Mouse (Mus musculus) heart, adult 11 months (tissue): ENCODE data around the gene P2ry2.

ENCODE experiments used
- DNase-seq: peaks from one replicate; pipeline ENCODE4 v3.0.0; 2022

Gene P2ry2

GRCm38 (mm10) chr7:101012541-101012940 is at the start of gene P2ry2:
P2ry2 (minus strand) TSS chr7:101012866.
- peak; percentile 91 for DNase-seq

DNA sequence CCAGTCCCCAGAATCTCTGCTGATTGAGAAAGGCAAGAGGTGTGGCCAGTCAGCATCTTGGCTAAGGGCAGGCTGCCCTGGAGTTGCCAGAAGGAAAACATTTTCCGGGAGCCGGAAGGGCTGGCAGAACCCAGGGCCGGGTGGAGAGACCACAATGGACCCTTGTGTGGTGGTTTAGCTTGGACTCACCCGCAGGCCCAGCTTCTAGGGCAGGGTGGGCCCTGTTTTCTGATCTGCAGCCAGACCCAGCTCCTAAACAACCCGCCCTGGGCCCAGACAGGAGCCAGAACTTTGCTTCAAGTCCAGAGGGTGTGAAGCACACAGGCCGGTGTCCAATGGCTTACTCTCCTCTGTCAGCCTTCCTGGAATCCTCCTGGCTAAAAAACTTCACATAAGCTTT is 49.6 kb upstream of the P2ry2 start:
- DNase-seq, result peak; percentile 98

- DNase-seq, result peak; percentile 98
These were observed 48.7 kb upstream of the P2ry2 start for GRCm38 (mm10) chr7:101061381-101061780.

- peak; percentile 93 for DNase-seq
These were observed 47.8 kb upstream of the P2ry2 start for GRCm38 (mm10) chr7:101060476-101060875.

- no peak for DNase-seq
These were observed 46.5 kb upstream of the P2ry2 start for GRCm38 (mm10) chr7:101059188-101059587.

- DNase-seq, result no peak
These were observed 44.6 kb upstream of the P2ry2 start for GRCm38 (mm10) chr7:101057309-101057708.

DNA sequence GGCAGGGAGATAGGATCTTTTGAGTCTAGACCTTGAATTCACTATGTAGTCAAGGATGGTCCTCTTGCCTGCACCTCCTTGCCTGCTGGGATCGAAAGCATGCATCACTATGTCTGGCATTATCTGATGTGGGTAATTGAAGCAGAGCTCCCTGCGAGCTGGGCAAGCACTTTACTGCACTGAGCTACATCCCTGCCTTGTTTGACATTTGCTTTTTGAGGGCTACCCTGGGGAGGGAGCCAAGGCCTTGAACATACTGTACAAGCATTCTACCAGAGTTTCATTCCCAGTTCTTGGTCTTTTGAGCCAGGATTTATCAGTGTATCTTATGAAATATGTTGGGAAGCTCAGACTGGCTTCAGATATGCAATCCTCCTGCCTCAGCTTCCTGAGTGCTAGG is 40.5 kb upstream of the P2ry2 start:
- DNase-seq, result no peak

DNA sequence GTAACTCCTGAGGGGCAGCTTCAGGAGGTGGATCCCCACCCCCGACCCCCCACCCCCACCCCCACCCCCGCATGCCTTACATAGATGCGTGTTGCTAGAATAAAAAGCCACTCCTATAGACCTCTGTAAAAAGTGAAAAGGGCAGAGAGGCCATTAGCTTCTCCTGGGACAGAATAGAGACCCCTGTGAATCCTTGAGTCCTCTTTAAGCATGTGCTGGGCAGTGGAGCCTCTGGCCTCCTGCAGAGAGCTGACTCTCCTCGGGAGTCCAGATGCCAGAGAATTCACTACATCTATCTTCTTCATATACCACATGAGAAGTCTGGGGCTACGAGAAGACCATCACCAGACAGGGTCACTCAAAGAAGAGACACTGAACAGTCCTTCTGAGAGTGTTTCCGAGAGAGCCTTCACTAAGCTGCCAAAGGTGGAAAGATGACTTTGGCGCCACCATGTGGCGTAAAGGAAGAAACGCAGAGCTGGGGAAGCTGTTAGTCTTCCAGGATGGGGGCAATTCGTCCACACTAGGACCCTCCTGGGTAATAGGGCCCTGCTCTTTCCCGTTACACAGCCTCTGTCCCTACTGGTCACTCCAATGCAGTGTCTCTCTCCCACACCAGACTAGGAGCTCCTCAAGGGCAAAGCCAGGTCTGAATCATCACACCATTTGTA is 39.0 kb upstream of the P2ry2 start:
- peak; percentile 96 for DNase-seq

DNA sequence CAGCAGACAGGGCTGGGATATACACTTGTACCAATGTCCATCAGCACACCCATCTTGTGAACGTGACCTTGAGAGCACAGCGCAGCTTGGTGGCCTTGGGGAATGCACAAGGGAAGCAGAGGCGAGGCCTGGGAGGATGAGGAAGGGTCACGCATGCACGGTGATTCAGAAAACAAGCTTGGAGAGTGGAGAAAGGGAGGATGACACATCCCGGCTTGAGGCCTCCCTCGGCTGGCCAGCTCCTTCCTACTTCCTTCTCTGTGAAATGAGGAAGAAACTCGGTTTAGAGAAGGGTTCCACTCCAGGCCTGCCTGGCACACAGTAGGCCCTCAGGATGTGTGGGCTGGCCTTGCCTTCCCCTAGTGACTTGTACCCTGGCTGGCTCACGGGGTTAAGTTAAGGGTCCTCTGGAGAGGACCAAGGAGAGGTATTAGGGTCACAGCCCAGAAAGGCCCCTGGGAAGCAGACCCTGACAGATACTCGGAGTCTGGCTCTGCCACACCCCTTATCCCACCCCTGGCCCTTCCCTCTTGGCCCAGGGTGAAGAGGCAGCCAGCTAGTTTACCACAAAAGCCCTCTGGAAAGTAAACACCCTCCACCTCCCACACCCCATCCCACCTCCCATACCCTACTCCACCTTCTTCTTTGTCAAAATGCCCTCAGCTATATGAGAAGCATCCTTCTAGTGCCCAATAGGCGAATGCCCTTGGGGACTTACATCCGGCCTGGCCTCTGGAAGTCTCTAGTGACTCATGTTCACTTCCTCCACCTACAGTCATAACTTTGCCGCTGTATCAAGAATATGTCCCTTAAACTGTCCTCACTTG is 38.3 kb upstream of the P2ry2 start:
- peak; percentile 94 for DNase-seq

GRCm38 (mm10) chr7:101049326-101050087 is 36.8 kb upstream of the P2ry2 start:
- peak; percentile 99 for DNase-seq

- DNase-seq, result peak; percentile 90
These were observed 35.6 kb upstream of the P2ry2 start for GRCm38 (mm10) chr7:101048247-101048646.

GRCm38 (mm10) chr7:101043846-101044541 is 31.3 kb upstream of the P2ry2 start:
- DNase-seq, result no peak

DNA sequence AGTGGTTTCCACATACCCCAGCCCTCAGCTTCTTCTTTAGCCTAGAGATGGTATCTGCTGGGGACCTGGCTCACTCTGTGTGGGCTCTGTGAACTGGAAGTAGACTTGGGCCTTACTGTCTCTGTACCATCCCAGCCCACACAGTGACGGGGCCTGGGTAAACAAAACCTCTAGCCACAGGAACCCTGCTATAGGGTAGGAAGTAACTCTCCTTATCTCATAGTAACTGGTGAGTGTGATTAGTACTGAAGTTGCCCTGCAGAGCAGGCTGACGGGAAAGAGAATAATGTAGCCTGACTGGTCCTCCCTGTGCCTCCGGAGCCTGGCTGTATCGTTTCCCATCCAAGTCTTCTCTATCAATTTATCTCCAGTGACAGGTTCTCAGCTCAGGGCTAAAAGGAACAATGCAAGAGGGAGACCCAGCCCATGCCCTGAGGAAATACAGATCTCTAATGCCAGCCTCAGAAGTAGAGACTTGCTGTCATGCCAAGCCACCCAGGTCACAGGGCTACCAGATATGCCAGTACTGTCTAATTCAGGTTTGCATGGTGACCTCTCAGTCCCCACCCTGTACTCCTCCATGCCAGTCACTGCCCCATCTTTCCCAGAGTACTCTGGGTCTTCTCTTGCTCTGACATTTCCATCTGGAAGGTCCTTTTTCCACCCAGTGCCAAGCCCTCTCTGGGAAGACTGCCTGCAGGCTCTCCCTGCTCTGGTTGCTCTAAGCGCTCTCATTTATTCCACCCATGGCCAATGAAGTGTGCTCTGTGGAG is 29.5 kb upstream of the P2ry2 start:
- peak; percentile 91 for DNase-seq

GRCm38 (mm10) chr7:101041544-101041943 is 28.9 kb upstream of the P2ry2 start:
- DNase-seq, result no peak

DNA sequence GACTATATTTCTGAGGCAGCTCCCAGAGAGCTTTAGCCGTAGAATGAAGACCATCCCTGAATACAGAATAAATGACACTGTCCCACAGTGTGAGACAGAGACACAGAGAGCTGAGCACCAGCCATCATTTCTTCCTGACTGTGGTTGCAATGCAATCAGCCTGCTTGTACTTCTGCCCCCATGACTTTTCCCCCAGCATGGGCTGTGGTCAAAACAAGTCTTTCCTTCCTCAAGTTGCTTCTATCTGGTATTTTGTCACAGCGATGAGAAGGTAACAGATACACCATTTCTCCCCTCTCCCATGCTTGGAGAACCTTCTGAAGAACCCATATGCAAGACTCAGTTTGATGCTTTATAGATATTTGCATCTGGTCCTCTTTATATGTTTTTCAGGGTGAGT is 20.7 kb upstream of the P2ry2 start:
- peak; percentile 80 for DNase-seq

GRCm38 (mm10) chr7:101031234-101031633 is 18.6 kb upstream of the P2ry2 start:
- DNase-seq, result peak; percentile 88

DNA sequence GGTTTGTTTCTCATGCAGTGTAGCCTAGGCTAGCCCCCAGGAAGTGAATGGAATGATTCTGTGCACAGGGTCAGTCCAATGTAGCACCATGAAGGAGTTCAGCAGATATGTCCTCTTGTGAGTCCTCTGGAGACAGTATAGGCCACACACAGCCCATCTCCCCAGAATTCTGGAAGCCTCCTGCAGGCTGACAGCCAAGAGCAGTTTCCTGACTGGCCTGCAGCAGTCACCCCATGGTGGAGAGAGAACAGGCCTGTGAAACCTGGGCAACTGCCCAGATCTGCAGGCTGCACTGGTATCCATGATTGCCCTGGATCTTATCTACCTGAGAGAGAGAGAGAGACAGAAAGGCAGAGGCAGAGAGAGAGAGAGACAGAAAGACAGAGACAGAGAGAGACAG is 18.1 kb upstream of the P2ry2 start:
- peak; percentile 97 for DNase-seq

DNA sequence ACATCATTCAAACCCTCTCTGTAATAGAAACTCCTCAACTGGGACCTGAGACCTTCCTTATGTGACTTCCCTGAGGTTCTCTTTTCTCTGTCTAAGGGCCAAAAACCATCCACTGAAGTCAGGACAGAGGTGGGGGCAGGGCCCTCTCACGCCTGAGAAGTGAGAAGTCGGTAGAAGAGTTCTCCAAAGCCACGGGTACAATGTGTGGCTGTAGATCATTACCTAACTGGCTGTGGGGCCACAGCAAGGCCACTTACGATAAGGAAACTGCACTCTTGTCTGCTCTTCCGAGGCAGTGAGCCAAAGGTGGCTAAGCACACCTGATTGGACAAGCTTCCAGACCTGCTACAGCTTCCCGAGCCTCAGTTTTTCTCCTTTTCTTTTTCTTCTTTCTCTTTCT is 16.8 kb upstream of the P2ry2 start:
- peak; percentile 89 for DNase-seq

DNA sequence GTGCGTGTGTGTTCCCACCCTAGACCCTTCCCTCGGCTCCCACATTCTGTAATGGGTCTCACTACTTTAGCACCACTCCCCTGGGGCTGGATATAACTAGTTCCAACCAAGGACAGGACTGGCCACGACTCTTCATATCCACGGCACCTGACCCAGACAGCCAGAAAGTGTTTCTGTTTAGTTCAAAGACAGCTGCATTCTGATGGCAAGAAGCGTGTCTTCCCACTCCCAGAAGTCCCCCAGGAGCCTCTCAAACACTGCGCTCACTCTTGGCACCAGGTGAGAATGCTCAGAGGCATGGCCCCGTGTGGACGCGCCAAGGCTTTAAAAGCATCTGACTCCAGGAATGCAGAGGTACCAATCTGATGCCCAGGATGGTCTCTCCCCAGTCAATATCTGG is 16.3 kb upstream of the P2ry2 start:
- peak; percentile 84 for DNase-seq

DNA sequence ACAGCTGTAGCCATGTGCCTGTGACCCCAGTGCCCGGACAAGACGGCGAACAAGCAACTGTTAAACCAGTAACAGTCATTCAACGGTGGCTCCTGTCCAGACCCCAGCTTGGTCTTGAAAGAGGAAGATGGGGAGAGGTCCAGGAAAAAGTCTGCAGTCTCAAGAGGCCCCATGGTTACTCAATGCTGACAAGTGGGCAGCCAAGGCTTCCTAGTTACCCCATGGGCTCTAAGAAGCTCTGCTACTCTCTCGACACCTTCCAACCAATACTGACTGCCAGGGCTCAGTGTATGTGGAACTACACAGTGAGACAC is 15.7 kb upstream of the P2ry2 start:
- DNase-seq, result peak; percentile 97

DNA sequence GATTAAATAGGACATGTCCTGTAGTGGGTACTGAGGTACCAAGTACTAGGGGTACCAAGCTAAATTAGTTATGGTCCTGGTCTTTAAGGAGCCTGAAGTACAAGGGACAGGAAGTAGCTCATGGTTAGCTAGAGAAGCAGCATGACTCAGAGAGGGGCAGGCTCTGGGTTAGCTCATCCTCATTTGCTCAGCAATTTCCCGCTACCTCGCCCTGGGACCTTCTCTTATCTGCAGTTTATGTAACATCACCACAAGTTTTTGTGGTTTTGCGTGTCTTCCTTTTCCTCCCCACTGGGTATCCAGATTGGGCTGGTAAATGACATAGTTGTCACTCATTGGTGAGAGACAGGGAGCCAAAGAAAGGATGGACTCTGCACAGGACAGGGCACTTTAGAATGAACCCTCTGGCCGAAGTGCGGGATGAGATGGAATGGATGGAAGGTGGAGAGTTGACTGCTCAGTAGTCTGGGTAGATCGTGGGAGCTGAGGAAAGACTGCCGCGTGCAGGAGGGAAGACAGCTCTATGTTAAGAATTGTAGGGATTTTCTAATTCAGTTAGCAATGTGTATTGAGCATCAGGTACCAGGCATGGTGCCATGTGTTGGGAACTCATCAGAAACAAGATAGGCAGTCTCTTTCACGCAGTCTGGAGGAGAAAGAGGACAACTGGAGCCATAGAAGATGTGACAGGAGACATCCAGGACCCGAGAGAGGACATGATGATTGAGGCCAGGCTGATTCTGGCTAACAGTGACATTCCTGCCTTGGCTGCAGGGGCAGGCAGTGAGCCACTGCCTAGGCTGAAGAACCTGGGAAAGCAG is 15.2 kb upstream of the P2ry2 start:
- peak; percentile 97 for DNase-seq
